Mouse (Mus musculus): ENCODE results near the gene Rarb.

DNA sequence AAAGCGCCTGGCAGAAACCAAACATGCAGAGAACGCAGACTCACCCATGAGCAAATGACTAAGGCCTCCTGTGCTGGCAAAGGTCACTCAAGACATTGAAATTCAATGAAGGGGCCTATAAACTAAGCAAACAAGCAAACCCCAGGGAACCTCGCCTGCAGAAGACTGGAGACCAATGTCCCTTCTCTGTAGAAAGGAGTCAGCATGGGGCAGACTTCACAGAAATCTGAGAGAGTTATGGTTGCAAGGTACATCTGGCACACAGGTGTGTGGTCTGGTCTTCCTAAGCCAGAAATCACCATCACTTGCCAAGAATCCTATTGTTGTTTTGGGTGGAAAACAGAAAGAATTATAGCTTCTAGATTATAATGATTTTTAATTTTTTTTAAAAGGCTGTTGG, 23.1 kb upstream of the Rarb start:
- TF ChIP-seq CTCF (IDR thresholded peaks at IDR 0.05; ENCODE audit: low read depth, low read length) (no peak), POLR2A (IDR thresholded peaks at IDR 0.05; ENCODE audit: borderline replicate concordance, low read depth, low read length) (no peak)
